Mouse (Mus musculus) heart, adult 2 months (tissue): Measurements from ENCODE around the gene Adam22.

Experiments used
- CTCF ChIP-seq: fragments of 200-600 bp; IDR thresholded peaks from 2 replicates; pipeline ENCODE4 v1.8.1; 2022; ENCODE audit warnings: antibody characterized with exemption, mild to moderate bottlenecking, moderate library complexity
- EP300 ChIP-seq: fragments of 200-500 bp; IDR thresholded peaks from 2 replicates; pipeline ENCODE4 v1.6.1; 2011; ENCODE audit warnings: low read depth, low read length, control low read depth; ENCODE audit not compliant: insufficient read depth
- POLR2A ChIP-seq: fragments of 200-500 bp; IDR thresholded peaks from 2 replicates; pipeline ENCODE4 v1.6.1; 2011; ENCODE audit warnings: mild to moderate bottlenecking, low read depth, low read length, control low read depth; ENCODE audit not compliant: insufficient read depth

DNA sequence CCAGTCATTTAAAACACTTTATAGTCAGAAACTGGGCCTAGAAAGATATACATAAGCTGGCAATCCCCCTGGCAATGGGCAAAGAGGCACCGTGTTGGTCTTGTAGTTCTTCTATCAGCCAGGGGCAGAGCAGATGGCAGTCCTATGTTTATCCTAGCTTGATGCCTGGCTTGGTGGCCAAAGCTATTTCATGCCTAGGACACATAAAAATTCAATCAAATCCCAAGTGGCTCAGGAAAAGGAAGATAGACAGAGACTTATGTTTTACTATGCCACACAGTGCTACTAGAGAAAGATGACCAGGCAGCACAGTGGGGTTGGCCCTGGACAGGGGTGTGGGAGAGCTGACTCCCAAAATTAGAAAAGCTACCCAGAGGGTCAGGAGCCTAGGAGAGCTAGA, 125.3 kb downstream of the Adam22 start:
- no peak for TF ChIP-seq EP300
- TF ChIP-seq CTCF: no peak
- TF ChIP-seq POLR2A: no peak
